Mouse (Mus musculus) urinary bladder, postnatal 4 days (tissue): ENCODE measurements around the gene Capn7.

Source experiments
- DNase-seq, 2 experiments: peaks; one replicate each; pipeline ENCODE4 v3.0.0; 2021 to 2022; ENCODE audit warnings: low spot score in 2 of 2

The Capn7 gene

DNA sequence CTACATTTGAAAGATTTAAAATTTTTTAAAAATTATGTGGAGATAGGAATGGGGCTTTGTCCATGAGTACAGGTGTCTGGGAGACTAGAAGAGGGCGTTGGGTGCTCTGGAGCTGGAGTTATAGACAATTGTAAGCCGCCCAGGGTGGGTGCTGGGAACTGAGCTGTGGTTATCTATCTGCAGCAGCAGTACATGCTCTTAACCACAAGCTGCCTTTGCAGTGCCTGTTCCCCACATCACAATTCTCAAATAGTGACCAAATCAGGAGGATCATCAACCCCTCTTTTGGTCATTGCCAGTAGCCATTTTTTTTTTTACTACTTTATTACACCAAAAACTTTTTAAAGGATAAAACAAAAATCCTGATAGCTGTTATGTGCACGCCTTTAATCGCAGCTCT is 28.2 kb downstream of the Capn7 start:
- no peak for DNase-seq

DNA sequence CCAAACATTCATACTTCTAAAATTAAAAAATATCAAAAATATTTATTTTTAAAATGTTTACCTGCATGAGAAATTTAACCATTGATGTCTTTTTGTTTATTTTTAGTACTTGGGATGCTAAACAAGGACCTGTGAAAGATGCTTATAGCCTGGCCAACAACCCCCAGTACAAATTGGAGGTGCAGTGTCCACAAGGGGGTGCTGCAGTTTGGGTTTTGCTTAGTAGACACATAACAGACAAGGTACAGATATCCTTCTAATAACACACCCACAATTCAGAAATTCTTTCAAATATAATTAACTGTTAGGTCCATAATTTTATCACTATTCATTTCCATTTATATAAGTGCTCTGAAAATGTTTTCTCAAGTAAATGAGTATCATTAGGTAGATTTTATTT is 28.9 kb downstream of the Capn7 start:
- DNase-seq = no peak

DNA sequence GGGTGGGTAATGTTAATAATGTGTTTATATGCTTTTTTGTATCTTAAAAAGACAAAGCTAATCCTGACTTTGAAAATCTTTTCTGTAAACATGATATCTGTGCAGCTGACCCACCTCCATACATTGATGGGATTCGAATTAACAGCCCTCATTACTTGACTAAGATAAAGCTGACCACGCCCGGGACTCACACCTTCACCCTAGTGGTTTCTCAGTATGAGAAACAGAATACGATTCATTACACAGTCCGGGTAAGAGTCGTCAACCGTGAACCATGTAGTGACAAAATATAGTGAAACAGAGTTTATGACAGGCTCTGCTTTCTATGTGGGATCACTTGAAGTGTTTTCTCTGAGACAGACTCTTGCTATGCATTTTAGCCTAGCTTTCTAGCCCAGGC is 31.5 kb downstream of the Capn7 start:
- DNase-seq = no peak

DNA sequence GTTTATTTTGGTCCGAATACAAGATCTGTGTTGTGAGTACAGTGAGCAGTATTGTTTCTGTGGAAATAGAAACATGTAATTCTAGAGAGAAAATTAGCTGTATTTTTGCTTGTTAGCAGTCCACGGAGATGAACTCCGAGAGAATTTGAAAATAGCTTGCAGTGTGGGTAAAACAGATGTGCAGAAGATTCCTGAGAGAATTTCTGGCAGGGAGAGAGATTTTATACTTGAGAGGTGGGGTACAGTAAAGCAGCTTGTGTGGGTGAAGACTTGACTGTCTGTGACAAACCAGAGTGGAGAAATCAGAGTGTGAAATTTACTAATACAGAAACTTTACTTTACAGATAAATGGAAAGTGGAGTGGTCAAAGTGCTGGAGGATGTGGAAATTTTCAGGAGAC is 32.9 kb downstream of the Capn7 start:
- DNase-seq = no peak

DNA sequence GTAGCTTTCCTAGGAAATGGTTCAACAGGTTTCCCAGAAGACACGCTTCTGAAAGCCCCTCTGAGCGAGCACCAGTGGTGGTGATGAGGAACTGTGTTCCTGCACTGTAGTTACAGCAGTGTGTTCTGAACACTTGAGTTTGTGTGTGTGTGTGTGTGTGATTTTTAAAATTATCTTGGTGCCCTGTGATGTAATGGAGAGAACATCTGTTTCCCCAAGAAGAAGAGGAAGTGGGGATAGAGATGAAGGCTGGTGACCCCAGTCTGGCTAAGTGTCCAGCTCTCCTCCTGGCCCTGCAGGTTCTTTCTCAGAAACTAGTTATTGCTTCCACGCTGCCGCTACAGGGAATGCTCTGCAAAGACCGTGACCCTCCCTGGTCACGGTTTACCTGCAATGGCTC is 38.0 kb downstream of the Capn7 start:
- no peak for DNase-seq

DNA sequence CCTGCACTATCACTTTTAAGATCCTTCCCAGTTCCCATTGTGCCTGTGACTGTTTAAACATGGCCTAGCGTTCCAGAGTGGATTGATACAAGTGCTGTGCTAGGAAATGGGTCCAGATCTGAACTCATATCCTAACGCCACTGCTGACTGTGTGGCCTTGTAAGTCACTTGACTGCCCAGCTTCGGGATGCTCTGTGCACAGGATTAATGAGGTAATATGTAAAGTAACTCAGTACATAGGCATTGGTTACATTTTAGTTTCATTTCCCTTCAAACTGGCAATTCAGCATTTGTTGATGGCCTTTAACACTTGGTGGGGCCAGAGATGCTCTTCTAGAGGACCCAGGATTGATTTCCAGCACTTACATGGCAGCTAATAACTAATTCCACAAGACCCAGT is 39.9 kb downstream of the Capn7 start:
- no peak for DNase-seq

DNA sequence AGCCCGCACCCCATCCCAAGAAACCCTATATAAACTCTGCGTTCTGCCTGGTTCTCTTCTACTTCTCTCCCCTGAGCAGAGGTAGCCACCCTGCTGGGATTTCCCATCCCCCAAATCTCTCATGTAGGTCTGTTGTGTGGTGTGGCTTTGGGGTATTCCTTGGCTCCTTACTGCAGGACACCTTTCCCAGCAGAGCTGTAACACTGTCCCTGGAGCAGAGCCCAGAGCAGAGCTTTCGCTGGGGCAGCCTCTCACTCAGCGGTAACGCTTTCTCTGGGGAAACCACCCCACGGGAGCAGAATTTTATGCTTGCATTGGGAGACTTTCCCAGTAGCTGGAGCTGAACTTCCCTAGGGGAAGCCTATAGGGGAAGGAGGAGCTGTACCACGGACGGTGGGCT is 45.8 kb downstream of the Capn7 start:
- peak in 1 of 2 experiments; percentile 57 for DNase-seq

DNA sequence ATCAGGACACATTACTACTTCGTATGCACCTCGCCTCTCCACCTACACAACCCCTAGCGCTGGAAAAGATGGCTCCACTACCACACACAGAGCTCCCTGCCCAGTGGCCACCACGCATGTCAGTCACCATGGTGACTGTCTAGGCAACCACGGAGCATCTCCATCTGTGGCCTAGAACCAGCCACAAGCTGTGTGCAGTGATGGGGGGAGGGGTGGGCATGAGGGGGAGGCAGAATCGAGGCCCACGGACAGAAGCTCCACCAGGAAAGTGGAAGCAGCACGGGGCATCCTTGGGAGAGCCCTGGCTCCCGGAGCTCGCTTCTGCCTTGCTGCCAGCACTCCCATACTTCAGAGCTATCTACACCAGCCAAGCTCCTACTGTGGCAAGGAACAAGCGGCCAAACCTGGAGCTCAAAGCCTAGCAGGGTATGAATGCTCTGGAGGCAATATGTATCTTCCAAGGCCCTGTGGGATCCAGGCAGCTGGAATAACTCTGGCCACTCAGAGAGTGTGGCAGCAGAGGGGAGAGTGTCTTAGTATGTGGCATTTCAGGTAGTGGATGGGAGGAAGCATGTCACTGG is 47.1 kb downstream of the Capn7 start:
- peak in 1 of 2 experiments; percentile 54 for DNase-seq

DNA sequence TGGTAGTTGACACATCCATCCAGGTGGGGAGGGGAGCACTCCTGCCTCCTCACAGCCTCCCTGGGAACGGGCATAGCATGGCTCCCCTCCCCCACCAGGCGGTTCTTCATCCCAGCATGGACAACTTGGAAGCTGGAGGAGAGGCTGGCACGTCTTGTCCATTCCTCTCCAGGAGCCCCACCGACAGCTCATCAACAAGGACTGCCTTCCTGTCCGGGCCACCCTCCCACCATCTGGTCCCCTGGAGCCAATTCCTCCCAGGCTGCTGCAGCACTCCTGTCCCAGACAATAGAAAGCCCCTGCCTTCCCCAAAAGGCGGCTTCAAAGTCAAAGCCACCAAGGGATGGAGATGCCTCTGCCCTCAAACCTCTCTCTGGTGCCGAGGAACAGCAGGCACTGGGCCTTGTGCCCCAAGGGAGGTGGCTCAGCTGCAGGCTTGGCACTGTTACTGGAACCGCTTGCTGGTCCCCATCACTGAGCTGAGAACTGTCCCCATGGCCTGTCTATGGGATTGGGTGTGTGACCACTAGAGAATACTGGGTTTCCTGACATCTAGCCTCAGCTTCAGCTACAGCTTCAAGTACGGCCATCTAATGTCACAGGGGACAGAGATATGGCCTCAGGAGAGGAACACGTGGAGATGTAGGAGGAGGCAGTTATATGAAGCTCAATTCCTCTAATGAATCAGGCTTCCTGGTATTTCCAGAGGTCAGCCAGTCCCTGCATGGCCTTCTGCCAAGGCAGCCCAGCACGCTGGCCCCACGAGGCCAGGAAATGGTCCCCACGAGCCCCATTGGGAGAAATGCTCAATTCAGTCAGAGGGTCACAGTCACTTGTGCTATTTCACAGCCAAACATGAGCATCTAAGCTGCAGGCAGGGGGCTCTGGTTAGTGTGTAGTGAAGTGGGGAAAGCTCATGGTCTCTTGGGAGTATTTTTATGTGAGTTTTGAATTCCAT is 48.2 kb downstream of the Capn7 start:
- peak in 1 of 2 experiments; percentile 64 for DNase-seq

DNA sequence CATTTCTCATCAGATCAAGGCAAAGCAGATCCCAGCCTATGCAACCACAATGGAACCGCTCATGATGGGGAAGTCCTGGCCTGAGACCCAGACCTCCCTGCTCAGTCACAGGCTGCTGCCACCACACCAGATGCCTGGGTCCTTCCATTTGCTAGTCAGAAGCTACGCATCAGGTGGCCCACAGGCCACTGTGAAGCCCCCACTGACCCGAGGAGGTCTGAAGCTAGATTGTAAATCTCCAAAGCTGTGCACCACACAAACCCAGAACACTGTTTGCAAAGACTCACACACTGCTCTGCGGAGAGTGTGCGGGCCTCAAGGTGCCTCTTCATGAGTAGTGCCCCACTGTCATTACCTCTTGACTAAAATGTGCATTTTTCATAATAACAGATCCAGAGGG is 49.0 kb downstream of the Capn7 start:
- peak in 1 of 2 experiments; percentile 38 for DNase-seq

DNA sequence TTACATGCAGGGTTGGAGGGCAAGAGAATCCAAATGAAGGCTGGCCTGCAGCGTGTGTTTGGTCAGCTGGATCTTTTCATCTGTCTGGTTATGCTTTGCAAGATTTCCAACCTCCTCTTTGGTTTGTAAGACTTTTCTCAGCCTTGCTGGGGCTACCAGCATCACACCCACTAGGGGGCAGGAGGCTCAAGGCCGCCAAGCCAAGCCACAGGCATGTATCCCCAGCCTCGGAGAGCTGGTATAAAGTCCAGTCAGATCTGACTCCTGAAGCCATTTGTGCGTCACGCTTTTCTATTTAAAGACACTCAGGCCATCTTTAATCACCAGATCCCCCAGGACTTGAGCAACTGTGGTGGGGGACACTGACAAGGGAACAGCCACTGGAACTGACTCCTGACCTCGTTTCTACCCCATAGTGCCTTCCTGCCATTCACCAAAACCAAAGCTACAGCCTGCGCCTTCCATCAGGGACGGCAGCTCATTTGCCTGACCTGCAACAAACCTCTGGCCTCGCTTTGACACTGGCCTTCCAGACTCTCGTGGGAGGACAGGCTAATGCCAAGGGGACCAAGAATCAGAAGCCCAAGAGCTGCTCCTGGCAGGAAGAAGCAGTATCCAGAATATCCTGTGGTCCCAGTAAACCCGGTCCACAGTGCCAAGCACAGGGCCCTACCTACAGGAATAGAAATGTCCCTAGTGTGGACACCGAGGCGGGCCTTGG is 49.7 kb downstream of the Capn7 start:
- peak; percentile 80 to 87 for DNase-seq

DNA sequence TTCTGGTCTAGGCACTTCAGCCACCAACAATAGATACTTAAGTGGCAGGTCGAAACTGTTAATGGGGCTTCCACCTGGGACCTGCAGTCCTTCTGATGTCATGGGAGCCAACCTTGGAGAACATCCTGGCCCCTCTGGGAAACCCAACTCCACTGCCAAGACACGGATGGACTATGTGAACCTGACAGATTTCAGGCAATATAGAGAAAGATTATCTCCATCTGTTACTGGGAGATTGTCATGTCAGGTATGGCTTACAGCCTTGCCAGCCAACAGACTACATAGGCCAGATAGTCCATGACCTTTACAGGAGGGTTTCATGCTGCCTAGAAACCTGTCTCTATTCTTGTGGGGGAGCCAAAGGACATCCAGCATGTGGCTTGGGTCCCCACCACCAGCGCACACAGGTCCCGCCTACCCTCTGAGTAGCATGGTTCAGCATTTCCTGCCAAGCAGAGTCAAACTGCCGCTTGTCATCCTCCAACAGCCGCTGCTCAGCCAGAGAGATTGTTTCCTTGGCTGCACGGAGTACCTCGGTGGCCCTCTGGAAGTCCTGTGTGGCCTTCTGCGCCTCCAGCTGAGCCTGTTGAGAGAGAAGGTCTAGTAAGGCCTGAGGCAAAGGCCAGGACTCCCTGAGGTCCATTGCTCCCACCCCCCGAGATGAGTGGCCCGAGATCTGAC is 51.0 kb downstream of the Capn7 start:
- DNase-seq = no peak

DNA sequence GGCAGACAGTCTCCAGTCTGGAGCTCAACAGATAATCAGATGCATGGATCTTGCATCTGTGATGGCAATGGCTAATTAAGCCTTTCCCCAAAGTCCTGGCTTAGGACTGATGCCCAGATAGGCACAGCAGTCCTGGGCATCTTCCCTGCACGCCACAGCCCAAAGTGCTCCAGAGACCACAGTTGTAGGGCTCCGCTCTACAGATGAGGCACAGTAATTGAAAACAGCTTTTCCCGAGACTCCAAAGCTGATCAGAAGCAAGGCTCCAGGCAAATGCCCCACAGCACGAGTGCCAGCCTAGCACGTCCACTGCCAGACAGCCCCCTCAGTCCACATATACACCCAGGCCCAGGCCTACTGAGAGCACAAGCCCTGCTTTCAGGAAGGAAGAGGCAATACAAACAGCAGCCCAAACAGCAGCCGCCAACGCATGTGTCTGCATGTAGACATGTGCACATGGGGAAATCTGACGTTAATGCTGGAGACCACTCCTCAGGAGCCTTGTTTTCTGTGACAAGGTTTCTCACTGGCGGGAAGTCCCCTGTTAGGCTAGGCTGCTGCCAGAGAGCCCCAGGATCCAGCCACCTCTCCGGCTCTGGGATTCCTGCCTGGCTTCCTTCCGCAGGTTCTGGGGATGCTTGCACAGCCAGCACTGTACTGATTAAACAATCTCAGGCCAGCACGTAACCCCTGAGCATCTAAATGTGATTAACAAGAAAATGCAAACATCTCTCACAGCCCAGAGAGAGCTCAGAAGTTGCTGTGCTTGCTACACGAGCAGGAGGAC is 51.8 kb downstream of the Capn7 start:
- no peak for DNase-seq

DNA sequence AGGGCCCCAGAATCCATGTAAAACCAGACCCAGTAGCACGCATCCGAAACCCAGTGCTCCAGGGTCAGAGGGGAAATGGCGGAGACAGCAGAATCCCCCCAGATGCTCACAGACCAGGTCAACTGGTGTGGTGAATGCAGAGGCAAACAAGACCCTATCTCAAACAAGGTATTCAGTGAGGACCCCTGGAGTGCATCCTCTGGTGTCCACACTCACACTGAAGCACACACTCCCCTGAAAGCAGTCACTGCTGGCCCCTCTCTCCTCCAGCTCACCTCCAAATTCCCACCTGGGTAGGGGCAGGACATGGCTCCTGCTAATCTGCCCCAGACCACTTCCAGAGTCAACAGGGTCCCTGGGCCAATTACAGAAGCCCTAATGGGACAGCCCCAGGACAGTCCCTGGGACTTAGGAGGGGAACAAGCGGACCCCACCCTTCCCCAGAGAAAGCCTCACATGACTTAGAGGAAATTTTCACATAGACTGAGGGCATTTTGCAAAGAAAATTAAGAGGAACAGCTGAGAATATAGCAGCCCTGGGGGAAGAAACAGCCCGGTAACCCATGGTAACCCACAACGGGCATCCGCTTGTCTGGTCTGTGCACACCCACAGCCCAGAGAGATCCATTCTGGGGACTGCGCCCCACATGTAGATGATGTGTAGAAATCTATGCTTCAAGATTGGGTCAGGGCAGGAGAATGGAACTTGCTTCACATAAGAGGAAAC is 53.1 kb downstream of the Capn7 start:
- no peak for DNase-seq

DNA sequence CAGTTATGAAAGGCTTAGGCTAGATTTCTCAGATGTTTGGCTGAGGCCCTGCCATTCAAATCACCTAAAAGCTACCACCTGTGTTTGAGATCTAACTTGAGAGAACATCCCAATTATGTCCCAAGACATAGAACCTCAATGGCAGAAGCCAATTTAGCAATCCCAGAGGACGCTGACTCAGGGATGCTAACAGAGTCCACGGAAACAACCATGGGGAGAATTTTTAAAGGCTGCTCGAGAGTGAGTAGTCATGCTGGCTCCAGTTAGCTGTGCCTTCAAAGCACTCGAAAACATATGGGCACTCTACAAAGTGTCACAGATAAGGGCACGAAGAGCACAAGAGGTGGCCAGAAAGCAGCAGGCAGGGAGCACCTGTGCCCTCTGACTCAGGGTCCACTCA is 55.9 kb downstream of the Capn7 start:
- DNase-seq = no peak

DNA sequence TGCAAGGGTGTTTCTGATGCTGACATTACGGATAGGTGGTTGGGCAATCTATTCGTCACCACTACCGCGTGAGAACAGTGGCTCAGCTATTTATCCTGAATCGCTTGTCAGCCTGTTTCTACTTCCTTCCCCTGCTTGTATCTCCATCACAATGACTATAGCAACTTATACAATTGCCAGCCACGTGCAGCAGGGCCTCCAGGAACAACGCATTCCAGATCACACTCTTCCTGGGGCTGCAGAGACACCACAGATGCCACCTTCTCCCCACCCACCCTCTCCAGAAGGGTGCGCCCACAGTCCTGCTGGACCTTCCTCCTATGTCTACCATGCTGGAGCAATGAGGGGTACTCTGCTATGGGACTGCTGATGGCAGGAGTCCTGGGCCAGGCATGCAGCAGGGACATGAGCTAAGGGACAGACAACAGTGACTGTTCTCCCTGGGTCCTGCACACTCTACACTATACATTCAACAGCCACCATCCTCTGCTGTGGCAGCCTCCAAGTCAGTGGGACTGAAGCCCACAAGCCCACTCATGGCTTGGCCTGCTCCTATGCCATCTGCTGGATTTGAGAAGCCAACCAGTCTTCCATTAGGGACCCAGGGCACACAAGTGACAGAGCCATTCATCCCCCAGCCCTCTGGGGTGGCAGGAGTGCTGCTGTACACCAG is 56.6 kb downstream of the Capn7 start:
- no peak for DNase-seq

DNA sequence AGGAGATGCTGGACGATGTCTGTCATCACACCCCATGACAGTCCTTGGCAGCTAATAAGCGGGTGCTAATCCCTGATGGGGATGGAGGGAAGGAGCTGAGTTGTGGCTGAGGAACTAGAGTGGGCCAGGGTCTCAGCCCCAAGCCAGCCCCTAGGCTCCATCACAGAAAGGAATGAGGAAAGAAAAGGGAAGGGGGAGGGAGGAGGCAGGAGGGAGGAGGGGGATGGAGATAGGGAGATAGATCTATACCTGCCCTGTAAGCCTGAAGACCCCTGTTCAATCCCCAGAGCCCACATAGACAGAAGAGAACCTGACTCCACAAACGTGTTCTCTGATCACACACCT is 57.1 kb downstream of the Capn7 start:
- no peak for DNase-seq

DNA sequence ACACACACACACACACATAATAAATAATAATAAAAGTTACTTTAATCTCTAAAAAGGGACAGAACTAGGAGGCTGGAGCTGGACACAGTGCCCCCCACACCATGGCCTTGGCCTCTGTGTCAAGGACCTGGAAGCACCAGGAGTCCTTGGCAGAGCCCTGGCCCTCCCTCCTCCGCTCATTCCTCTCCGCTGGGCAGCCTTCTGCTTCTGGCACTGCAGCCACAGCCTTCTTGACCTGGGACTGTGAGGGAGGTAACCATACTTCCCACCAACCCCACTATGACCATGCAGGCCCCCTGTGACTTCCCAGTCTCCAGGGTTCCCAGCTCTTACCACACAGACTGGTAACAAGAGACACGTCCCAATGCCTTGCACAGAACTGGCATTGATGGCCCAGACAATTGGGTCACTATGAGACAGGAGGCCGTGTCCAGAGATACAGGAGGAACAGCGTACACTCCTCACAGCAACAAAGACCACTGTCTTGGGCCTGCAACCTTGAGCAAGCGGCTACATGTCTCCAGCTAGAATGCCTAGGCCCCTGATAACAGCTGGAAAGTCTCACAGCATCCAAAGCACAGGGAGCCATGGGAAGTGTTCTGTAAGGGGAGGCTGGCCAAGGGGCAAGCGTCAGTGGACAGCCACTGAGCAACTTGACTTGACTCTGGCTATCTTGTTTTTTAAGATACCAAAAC is 57.6 kb downstream of the Capn7 start:
- DNase-seq = peak in 1 of 2 experiments; percentile 58

DNA sequence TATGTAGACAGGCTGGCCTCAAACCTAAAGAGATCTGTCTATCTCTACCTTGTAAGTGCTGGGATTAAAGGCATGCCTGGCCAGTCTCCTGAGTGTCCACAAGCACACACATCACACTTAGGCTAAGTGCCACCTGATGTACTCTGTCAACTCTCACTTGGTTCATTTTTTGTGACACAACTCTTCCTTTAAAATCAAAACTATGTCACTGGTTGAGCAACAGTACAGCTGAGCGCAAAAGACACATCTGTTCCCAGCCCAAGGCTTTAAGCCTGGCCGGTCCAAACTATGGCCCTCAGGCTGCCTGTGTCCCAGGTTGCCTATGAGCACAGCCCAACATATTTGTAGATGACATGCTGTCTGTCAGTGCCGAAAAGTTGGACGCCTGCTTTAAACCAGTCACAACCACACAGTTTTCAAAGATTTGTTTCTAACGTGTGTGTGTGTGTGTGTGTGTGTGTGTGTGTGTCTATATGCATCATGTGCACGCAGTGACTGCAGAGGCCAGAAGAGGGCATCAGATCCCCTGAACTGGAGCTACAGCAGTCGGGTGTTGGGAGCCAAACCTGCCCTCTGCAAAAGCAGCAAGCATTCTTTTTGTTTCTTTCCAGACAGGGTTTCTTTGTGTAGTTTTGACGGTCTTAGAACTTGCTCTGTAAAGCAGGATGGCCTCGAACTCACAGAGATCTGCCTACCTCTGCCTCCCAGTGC is 58.5 kb downstream of the Capn7 start:
- no peak for DNase-seq
